Mouse (Mus musculus): ENCODE data around the gene Pde8b. TPM values are rescaled to one million over a fixed set of nuclear protein-coding genes. Genes with fewer than 3 reads are reported as not detected.
"Not testable (repeated sequence)": the region's sequence is repeated elsewhere in the genome, so short reads cannot be mapped to it uniquely, and the experiment has no call there.

The Pde8b gene
- polyA plus RNA-seq, 2 experiments from 2014 or later, result 0.54 to 1.2 TPM

GRCm38 (mm10) chr13:95215661-95216170 is 34.4 kb downstream of the Pde8b start:
- ATAC-seq, result not testable (repeated sequence)

DNA sequence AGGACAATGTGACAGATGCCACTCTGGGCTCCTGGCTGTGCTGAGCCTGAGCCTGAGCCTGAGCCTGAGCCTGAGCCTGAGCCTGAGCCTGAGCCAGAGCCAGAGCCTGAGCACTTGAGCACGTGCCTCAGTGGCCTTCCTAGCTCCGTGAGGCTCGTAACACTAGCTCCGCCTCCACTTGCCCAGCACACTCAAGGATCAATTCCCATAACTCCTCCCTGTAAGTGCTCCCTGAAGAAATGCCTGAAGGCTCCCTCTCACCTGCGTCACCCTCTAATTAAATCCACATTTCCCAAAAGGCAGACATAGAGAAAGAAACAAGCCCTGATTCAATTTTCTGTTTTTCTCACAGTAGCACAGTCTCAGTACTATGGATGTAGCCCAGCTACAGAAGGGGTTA is 37.8 kb downstream of the Pde8b start:
- no peak for ATAC-seq

DNA sequence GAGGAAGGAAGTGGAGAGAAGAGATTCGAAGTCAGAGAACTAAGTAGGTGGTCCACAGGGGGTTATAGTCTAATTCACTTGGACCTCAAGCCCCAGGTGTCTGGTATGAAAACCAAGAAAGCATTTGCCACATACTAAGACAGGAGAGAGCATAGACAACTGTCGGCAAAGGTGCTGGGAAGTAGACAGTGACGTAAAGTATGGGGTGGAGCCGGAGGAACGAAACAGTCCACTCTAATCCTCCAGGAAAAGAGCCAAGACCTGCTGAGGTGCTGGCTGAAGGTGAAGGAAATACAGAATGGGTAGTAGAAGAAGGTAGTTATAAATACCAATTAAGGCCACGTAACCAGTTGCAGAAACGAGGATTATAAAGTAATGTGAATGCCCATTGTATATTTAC is 42.8 kb downstream of the Pde8b start:
- ATAC-seq, result not testable (repeated sequence)

- ATAC-seq, result no peak
Measured at GRCm38 (mm10) chr13:95202151-95202758, 47.9 kb downstream of the Pde8b start.

DNA sequence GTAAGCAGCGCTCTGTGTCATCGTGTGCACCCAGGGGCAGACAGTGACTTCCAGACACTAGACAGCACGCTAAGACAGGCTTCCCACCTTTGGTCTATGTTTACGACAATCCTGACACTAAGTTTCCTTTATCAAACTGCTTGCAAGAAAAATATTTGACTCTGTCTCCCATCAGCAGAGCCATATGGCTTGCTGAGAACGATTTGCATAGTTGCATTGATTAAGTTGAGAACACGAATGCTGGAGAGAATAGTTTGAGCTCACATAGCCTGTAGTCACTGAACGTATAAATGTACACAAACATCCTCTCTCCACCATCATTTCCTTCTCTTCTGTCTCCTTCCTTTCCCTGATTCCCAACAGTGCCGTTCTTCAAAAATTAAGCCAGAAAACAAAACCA is 49.3 kb downstream of the Pde8b start:
- ATAC-seq, result no peak

DNA sequence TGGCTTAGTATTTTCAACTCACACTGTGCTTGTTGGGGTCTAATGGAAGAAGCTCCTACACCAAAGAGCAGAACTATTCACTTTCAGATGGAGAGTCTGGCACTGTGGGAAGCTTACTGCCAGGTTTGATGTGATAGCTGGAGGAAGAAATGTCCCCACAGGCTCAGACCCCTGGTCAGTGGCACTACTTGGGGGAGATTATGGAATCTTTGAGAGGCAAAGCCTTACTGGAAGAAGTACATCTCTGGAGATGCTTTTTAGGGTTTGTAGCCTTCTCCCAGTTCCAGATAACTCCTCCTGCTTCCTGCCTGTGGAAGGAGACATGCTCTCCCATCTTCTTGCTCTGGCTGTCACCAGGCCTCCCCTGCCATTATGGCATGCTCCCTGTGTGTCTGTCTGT is 50.1 kb downstream of the Pde8b start:
- no peak for ATAC-seq

- no peak for ATAC-seq
Measured at GRCm38 (mm10) chr13:95196106-95196705, 53.9 kb downstream of the Pde8b start.

DNA sequence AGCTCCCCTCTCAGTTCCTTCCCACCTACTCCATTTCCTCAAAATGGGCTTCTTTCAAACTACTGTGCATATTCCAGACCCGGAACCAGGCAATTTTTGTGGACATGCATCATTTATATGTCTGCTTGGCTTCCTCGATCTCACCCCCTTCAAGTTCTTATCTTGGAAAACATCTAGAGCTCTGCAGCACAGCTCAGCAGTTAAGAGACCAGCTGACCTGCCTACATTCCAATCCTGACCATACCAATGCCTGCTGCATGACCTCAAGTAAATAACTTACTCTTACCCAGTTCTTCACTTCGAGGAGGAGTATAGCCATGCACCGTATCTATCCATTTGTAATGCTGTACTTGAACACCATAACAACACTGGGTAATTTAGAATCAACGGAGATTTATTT is 58.2 kb downstream of the Pde8b start:
- ATAC-seq, result no peak

DNA sequence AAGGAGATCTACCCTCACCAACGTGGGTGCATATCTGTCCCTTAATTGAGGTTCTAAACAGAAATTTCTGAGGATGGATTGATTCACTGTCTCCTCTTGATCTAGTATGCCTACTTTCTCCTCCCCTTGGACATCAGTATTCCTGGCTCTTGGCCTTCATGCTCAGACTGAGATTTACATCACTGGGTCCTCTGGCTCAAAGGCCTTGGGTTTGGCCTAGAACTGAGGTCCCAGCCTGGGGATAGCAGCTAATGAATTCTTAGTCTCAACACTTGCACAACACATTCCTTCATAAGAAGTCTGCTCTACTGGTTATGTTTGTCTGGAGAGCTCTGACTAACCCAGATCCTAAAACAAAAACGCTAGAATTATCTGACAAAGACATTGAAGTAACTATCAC is 61.0 kb downstream of the Pde8b start:
- no peak for ATAC-seq

- ATAC-seq, result no peak
Measured at GRCm38 (mm10) chr13:95187153-95187665, 62.9 kb downstream of the Pde8b start.

DNA sequence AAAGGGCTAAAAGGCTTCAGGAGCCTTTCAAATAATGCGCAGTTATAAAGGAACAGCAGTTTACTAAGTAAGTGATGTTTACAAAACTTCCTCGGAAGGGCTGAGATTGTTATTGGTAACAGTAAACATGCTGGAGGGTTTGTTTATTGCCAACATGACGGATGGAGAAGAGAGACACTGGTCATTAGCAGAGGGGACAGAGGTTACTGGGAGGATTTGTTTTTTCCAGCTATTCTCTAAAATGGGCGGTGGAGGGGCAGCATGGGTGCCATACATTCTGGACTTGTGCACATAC is 63.4 kb downstream of the Pde8b start:
- no peak for ATAC-seq

GRCm38 (mm10) chr13:95185891-95186740 is 64.0 kb downstream of the Pde8b start:
- ATAC-seq, result no peak

DNA sequence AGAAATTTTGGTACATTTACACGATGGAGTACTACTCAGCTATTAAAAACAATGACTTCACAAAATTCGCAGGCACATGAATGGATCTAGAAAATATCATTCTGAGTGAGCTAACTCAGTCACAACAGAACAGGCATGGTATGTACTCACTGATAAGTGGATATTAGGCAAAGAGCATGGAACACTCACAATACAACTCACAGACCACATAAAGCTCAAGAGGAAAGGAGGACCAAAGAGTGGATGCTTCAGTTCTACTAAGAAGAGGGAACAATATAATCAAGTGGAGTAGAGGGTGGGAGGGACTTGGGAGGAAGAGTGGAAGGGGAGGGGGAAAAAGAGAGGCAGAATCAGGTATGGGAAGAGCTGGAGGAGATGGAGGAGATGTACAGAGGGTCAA is 66.5 kb downstream of the Pde8b start:
- ATAC-seq, result no peak

DNA sequence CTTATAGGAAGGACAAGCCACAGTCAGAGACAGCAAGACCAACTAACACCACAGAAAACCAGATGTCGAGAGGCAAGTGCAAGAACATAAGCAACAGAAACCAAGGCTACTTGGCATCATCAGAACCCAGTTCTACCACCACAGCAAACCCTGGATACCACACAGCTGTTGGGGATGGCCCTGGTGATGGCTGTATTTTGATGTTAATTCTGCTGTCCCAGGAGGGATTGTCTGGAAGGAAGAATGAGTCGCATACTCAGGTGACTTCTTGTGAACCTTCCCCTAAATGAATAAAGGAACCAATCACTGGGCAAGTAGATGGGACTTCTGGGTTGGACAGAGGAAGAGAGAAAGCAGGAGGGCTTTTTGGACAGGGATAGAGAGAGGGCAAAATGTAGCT is 69.9 kb downstream of the Pde8b start:
- ATAC-seq, result no peak

- no peak for ATAC-seq
Measured at GRCm38 (mm10) chr13:95177326-95177725, 72.8 kb downstream of the Pde8b start.

DNA sequence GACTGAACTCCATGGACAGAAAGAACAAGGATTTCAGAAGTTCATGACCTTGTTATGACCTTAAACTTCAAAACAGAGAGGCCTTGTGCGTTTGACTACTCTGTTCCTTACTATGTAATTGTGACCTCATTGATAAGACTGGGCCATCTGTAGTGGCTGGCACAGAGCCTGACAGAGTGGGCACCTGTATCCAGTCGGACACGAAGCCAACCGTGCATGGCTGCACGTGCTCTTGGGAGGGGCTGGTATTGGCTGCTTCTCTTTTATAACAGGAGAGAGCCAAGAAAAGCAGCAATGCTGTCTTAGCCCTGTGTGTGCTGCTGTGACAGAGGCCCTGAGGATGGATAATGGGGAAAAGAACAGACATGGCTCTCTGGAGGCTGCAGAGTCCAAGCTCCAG is 73.7 kb downstream of the Pde8b start:
- no peak for ATAC-seq

DNA sequence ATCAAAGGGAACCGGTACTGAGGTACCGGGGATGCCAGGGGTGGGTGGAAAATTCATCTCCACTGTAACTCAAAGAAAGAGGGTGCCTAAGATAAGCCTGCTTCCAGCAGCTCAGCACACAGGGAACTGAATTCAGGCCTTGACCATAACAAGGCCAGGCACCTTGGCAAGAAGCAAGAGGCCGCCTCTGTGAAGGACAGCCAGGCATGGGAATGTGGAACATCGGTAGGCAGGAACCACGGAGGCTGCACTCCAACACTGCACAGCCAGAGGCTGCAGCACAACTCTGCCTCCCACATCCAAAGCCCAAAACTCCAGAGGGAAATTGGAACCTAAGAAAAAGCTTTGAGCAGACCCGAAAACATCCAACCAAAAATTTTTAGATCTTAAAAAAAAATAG is 75.9 kb downstream of the Pde8b start:
- ATAC-seq, result no peak

- no peak for ATAC-seq
Measured at GRCm38 (mm10) chr13:95172346-95172745, 77.8 kb downstream of the Pde8b start.

DNA sequence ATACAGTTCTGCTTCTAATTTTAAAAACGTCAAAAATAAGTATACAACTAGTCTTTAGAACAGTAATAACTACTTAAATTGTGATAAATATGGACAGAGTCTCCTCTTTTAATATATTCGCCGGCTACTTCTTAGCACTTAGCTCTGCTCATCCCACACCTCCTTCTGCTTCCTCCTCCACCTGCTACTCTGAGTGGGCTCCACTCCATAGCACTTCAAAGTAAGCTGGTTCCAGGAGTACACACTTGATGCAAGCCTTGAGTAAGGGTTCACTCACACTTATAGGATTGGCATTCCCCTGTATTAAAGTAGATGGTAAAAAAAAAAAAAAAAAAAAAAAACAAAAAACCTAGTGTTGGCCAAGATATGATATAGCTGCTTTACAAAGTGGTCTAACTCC is 89.9 kb downstream of the Pde8b start:
- no peak for ATAC-seq

DNA sequence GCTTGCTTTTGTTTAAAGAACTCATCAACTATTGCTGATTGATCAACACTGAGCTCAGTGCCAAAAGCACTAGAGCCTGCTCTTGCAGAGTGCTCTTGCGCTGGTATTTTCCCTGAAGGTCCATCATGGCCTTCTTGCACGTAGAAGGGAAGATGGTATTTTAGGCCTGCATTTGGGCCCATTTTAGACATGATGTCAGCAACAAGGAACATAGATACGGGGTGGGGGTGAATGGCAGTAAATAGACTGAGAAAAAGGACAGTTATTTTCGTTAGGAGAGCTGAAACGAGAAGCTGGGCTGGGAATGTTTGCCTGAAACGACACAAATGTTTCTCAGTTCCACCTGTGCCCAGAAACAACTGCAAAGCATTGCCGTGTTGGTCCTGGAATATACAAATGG is 91.2 kb downstream of the Pde8b start:
- ATAC-seq, result no peak

DNA sequence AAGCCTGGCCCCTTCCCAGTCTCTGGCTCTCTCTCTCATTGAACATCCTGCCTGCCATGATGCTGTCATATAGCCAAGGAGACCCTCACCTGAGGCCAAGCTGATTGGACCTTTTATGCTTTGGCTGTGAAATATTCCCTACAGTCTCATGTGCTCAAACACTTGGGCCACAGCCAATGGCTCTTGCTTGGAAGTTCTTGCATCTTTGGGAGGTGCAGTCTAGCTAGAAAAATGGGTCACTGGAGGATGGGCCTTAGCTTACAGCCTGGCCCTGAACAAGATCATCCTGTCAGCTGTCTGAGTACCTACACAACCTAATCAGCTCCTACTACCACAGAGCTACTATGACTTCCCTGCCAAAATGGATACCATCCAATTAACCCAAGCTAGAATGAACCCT is 105.4 kb downstream of the Pde8b start:
- no peak for ATAC-seq

GRCm38 (mm10) chr13:95140460-95141079 is 109.6 kb downstream of the Pde8b start:
- no peak for ATAC-seq
